Mouse (Mus musculus): Measurements from ENCODE around the gene 1600002K03Rik. TPM values are rescaled to one million over a fixed set of nuclear protein-coding genes. Genes with fewer than 3 reads are reported as not detected.
"Not testable (repeated sequence)": the region's sequence is repeated elsewhere in the genome, so short reads cannot be mapped to it uniquely, and the experiment has no call there.

1600002K03Rik gene
- polyA plus RNA-seq, 1 experiment from 2014 or later: 9.4 TPM

DNA sequence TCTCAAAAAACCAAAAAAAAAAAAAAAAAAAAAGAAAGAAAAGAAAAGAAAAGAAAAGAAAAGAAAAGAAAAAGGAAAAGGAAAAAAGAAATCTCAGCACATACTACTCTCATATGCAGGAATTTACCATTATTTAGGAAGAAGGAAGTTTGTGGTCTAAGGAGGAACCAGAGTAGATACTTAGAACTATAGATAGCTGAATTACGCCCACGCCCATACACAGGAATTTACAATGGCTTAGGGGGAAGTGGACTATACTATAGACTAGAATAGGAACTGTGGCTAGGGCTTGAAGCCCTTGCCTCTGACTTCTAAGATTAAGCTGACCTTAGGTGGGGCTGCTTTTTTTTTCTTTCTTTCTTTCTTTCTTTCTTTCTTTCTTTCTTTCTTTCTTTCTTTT lies 50.4 kb downstream of the 1600002K03Rik start:
- not testable (repeated sequence) for H3K36me3 ChIP-seq (ENCODE audit: control insufficient read depth, insufficient read depth, low read length); H3K4me2 ChIP-seq (ENCODE audit: low read length); H3K9ac ChIP-seq (ENCODE audit: low read depth, low read length); H3K27ac ChIP-seq (ENCODE audit: low read depth, low read length); ATAC-seq; H3K4me3 ChIP-seq (ENCODE audit: low read length); H3K9me3 ChIP-seq (ENCODE audit: control insufficient read depth, low read length); H3K27me3 ChIP-seq (replicated peaks; ENCODE audit: control insufficient read depth, insufficient read depth, low read length)
- 87% methylated on average over 2 of the region's 2 CpGs for WGBS
- peaks cover 14% of the 10 kb centered on the region for H3K4me1 ChIP-seq (ENCODE audit: control insufficient read depth, insufficient read depth, low read depth, low read length)

Other genes starting within 250 kb of the 1600002K03Rik start
- gene Arid3a, start 245.9 kb upstream of the 1600002K03Rik start, polyA plus RNA-seq (2015; fragmentation: Nextera tagmentation; extraction: Ambion mirVana): 1.6 and 1.7 TPM in 2 replicates
- 97.7 and 102 TPM in 2 replicates for gene Wdr18, start 212.8 kb upstream of the 1600002K03Rik start, polyA plus RNA-seq (2015; fragmentation: Nextera tagmentation; extraction: Ambion mirVana)
- gene Grin3b, start 202.2 kb upstream of the 1600002K03Rik start, polyA plus RNA-seq (2015; fragmentation: Nextera tagmentation; extraction: Ambion mirVana): 0.45 and 0.46 TPM in 2 replicates
- gene Tmem259, start 188.6 kb upstream of the 1600002K03Rik start, polyA plus RNA-seq (2015; fragmentation: Nextera tagmentation; extraction: Ambion mirVana): 11.7 and 17.4 TPM in 2 replicates
- 30.5 and 38.9 TPM in 2 replicates for gene Cnn2, start 184.4 kb upstream of the 1600002K03Rik start, polyA plus RNA-seq (2015; fragmentation: Nextera tagmentation; extraction: Ambion mirVana)
- gene Abca7, start 176.4 kb upstream of the 1600002K03Rik start, polyA plus RNA-seq (2015; fragmentation: Nextera tagmentation; extraction: Ambion mirVana): 4.2 and 5.1 TPM in 2 replicates
- 1.7 and 2.2 TPM in 2 replicates for gene Arhgap45, start 156.3 kb upstream of the 1600002K03Rik start, polyA plus RNA-seq (2015; fragmentation: Nextera tagmentation; extraction: Ambion mirVana)
- gene Polr2e, start 133.1 kb upstream of the 1600002K03Rik start, polyA plus RNA-seq (2015; fragmentation: Nextera tagmentation; extraction: Ambion mirVana): 141 and 143 TPM in 2 replicates
- gene Gpx4, start 125.8 kb upstream of the 1600002K03Rik start, polyA plus RNA-seq (2015; fragmentation: Nextera tagmentation; extraction: Ambion mirVana): 601 and 643 TPM in 2 replicates
- gene Sbno2, start 67.4 kb upstream of the 1600002K03Rik start, polyA plus RNA-seq (2015; fragmentation: Nextera tagmentation; extraction: Ambion mirVana): 10.3 and 13.0 TPM in 2 replicates
- gene Stk11, start 57.1 kb upstream of the 1600002K03Rik start, polyA plus RNA-seq (2015; fragmentation: Nextera tagmentation; extraction: Ambion mirVana): 17.7 and 18.3 TPM in 2 replicates
- 554 and 581 TPM in 2 replicates for gene Atp5d, start 34.3 kb upstream of the 1600002K03Rik start, polyA plus RNA-seq (2015; fragmentation: Nextera tagmentation; extraction: Ambion mirVana)
- gene Cbarp, start 32.1 kb upstream of the 1600002K03Rik start, polyA plus RNA-seq (2015; fragmentation: Nextera tagmentation; extraction: Ambion mirVana): 98.8 and 130 TPM in 2 replicates
- gene Midn, start 24.7 kb upstream of the 1600002K03Rik start, polyA plus RNA-seq (2015; fragmentation: Nextera tagmentation; extraction: Ambion mirVana): 16.0 and 16.1 TPM in 2 replicates
- gene Cirbp, start 7.0 kb upstream of the 1600002K03Rik start, polyA plus RNA-seq (2015; fragmentation: Nextera tagmentation; extraction: Ambion mirVana): 288 and 311 TPM in 2 replicates
- gene Efna2, start 6.5 kb downstream of the 1600002K03Rik start, polyA plus RNA-seq (2015; fragmentation: Nextera tagmentation; extraction: Ambion mirVana): 21.5 and 22.7 TPM in 2 replicates
- 38.0 and 38.7 TPM in 2 replicates for gene Mum1, start 53.5 kb downstream of the 1600002K03Rik start, polyA plus RNA-seq (2015; fragmentation: Nextera tagmentation; extraction: Ambion mirVana)
- gene Ndufs7, start 76.2 kb downstream of the 1600002K03Rik start, polyA plus RNA-seq (2015; fragmentation: Nextera tagmentation; extraction: Ambion mirVana): 349 and 361 TPM in 2 replicates
- 31.8 and 32.6 TPM in 2 replicates for gene Gamt, start 88.1 kb downstream of the 1600002K03Rik start, polyA plus RNA-seq (2015; fragmentation: Nextera tagmentation; extraction: Ambion mirVana)
- gene Dazap1, start 88.5 kb downstream of the 1600002K03Rik start, polyA plus RNA-seq (2015; fragmentation: Nextera tagmentation; extraction: Ambion mirVana): 38.4 and 38.5 TPM in 2 replicates
- 491 and 527 TPM in 2 replicates for gene Rps15, start 119.5 kb downstream of the 1600002K03Rik start, polyA plus RNA-seq (2015; fragmentation: Nextera tagmentation; extraction: Ambion mirVana)
- gene Apc2, start 123.0 kb downstream of the 1600002K03Rik start, polyA plus RNA-seq (2015; fragmentation: Nextera tagmentation; extraction: Ambion mirVana): 139 and 149 TPM in 2 replicates
- gene 2310011J03Rik, start 147.6 kb downstream of the 1600002K03Rik start, polyA plus RNA-seq (2015; fragmentation: Nextera tagmentation; extraction: Ambion mirVana): 31.7 and 32.8 TPM in 2 replicates
- gene Pcsk4, start 156.6 kb downstream of the 1600002K03Rik start, polyA plus RNA-seq (2015; fragmentation: Nextera tagmentation; extraction: Ambion mirVana): 8.1 and 8.5 TPM in 2 replicates
- gene Reep6, start 157.0 kb downstream of the 1600002K03Rik start, polyA plus RNA-seq (2015; fragmentation: Nextera tagmentation; extraction: Ambion mirVana): 7.5 and 7.6 TPM in 2 replicates
- 1.1 and 1.8 TPM in 2 replicates for gene Adamtsl5, start 175.5 kb downstream of the 1600002K03Rik start, polyA plus RNA-seq (2015; fragmentation: Nextera tagmentation; extraction: Ambion mirVana)
- 9.3 and 11.0 TPM in 2 replicates for gene Plk5, start 183.5 kb downstream of the 1600002K03Rik start, polyA plus RNA-seq (2015; fragmentation: Nextera tagmentation; extraction: Ambion mirVana)
- 9.1 and 9.2 TPM in 2 replicates for gene Mex3d, start 214.7 kb downstream of the 1600002K03Rik start, polyA plus RNA-seq (2015; fragmentation: Nextera tagmentation; extraction: Ambion mirVana)
- gene Mbd3, start 226.6 kb downstream of the 1600002K03Rik start, polyA plus RNA-seq (2015; fragmentation: Nextera tagmentation; extraction: Ambion mirVana): 196 and 207 TPM in 2 replicates
- gene Uqcr11, start 233.9 kb downstream of the 1600002K03Rik start, polyA plus RNA-seq (2015; fragmentation: Nextera tagmentation; extraction: Ambion mirVana): 704 and 759 TPM in 2 replicates